Mouse (Mus musculus) ES-E14 (cell line): ENCODE measurements around the gene Myh10.

Source experiments
- CHD2 ChIP-seq: IDR thresholded peaks from 2 replicates; pipeline ENCODE4 v1.6.1; 2014; ENCODE audit warnings: mild to moderate bottlenecking, low read depth, low read length, inconsistent platforms
- HCFC1 ChIP-seq: IDR thresholded peaks from 2 replicates; pipeline ENCODE4 v1.6.1; 2012; ENCODE audit warnings: low read length, inconsistent platforms, borderline replicate concordance; ENCODE audit not compliant: insufficient read depth
- ZNF384 ChIP-seq: IDR thresholded peaks from 2 replicates; pipeline ENCODE4 v1.6.1; 2012; ENCODE audit warnings: low read depth, low read length, inconsistent platforms

- TF ChIP-seq CHD2 (no peak), HCFC1 (no peak), ZNF384 (no peak)
Observed at GRCm38 (mm10) chr11:68689304-68689703, 2.1 kb upstream of the Myh10 start.
